Mouse (Mus musculus) gastrocnemius, postnatal 4 days (tissue): Measurements from ENCODE around the gene Plpp7. TPM values are rescaled to one million over a fixed set of nuclear protein-coding genes. Genes with fewer than 3 reads are reported as not detected.

Source experiments
- DNase-seq, 2 experiments: peaks; one replicate each; pipeline ENCODE4 v3.0.0; 2021 to 2022; ENCODE audit warnings: low spot score in 2 of 2, mixed read lengths in 2 of 2
- total RNA-seq, 2 experiments: library from RNA; stranded (reverse); gene quantifications; 2 replicates each; pipeline ENCODE4 v1.2.3; 2021

Gene Plpp7
- total RNA-seq, 2 experiments from 2014 or later = 71.5 to 76.7 TPM

- DNase-seq = no peak
These were observed 29.3 kb upstream of the Plpp7 start for GRCm38 (mm10) chr2:32066005-32066404.

GRCm38 (mm10) chr2:32068811-32069607 is 26.3 kb upstream of the Plpp7 start:
- no peak for DNase-seq

GRCm38 (mm10) chr2:32070747-32071146 is 24.6 kb upstream of the Plpp7 start:
- DNase-seq = no peak

GRCm38 (mm10) chr2:32074404-32074803 is 20.9 kb upstream of the Plpp7 start:
- no peak for DNase-seq

GRCm38 (mm10) chr2:32075368-32075767 is 20.0 kb upstream of the Plpp7 start:
- DNase-seq = no peak

GRCm38 (mm10) chr2:32077744-32078143 is 17.6 kb upstream of the Plpp7 start:
- no peak for DNase-seq

- peak in 1 of 2 experiments; percentile 35 for DNase-seq
These were observed 16.8 kb upstream of the Plpp7 start for GRCm38 (mm10) chr2:32078522-32078921.

- peak in 1 of 2 experiments; percentile 36 for DNase-seq
These were observed 16.1 kb upstream of the Plpp7 start for GRCm38 (mm10) chr2:32079191-32079725.

GRCm38 (mm10) chr2:32080681-32081080 is 14.6 kb upstream of the Plpp7 start:
- no peak for DNase-seq

GRCm38 (mm10) chr2:32081296-32081929 is 13.9 kb upstream of the Plpp7 start:
- no peak for DNase-seq

- DNase-seq = no peak
These were observed 13.1 kb upstream of the Plpp7 start for GRCm38 (mm10) chr2:32082229-32082628.

GRCm38 (mm10) chr2:32083159-32084011 is 11.9 kb upstream of the Plpp7 start:
- DNase-seq = peak in 1 of 2 experiments; percentile 47

- DNase-seq = peak in 1 of 2 experiments; percentile 46
These were observed 11.0 kb upstream of the Plpp7 start, which contains the start of gene Fam78a for GRCm38 (mm10) chr2:32084111-32084871. Fam78a (minus strand) TSS chr2:32084857.

- DNase-seq = no peak
These were observed 10.5 kb upstream of the Plpp7 start for GRCm38 (mm10) chr2:32084872-32085199.

- DNase-seq = no peak
These were observed 10.1 kb upstream of the Plpp7 start for GRCm38 (mm10) chr2:32085231-32085630.

- no peak for DNase-seq
These were observed 7.7 kb upstream of the Plpp7 start for GRCm38 (mm10) chr2:32087606-32088005.

GRCm38 (mm10) chr2:32088372-32088981 is 6.9 kb upstream of the Plpp7 start:
- peak in 1 of 2 experiments; percentile 48 for DNase-seq

- DNase-seq = no peak
These were observed 5.7 kb upstream of the Plpp7 start for GRCm38 (mm10) chr2:32089606-32090005.

GRCm38 (mm10) chr2:32090145-32090544 is 5.2 kb upstream of the Plpp7 start:
- no peak for DNase-seq

- DNase-seq = no peak
These were observed 3.4 kb upstream of the Plpp7 start for GRCm38 (mm10) chr2:32091956-32092355.
